Mouse (Mus musculus): Measurements from ENCODE around the gene H2al1h. TPM values are rescaled to one million over a fixed set of nuclear protein-coding genes. Genes with fewer than 3 reads are reported as not detected.
"Not testable (repeated sequence)": the region's sequence is repeated elsewhere in the genome, so short reads cannot be mapped to it uniquely, and the experiment has no call there.

Gene H2al1h
- polyA plus RNA-seq, 1 experiment from 2014 or later: not detected

DNA sequence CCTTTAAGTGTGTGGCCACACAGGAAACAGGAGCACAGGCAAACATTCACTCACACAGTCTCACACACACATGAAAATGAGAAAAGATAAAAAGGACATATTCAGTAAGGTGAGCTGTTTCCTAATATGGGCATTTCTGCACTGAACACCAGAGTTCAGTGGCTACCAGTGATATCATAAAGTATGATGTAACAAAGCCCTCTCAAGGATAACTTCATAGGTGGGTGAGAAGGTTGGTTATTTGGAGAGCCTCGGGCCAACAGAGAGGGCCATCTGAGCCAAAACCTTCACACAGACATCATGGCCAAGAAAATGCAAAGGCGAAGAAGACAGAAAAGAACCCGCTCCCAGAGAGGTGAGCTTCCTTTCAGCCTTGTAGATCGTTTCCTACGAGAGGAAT, 3.1 kb downstream of the H2al1h start, which contains the start of gene H2al1i:
Gene H2al1i (plus strand): TSS at position 301 of the 400 bp plus-strand sequence.
- ATAC-seq (replicated peaks; ENCODE audit: low FRiP score); H3K27me3 ChIP-seq: not testable (repeated sequence)
- WGBS: 60% methylated on average over 1 of the region's 5 CpGs

DNA sequence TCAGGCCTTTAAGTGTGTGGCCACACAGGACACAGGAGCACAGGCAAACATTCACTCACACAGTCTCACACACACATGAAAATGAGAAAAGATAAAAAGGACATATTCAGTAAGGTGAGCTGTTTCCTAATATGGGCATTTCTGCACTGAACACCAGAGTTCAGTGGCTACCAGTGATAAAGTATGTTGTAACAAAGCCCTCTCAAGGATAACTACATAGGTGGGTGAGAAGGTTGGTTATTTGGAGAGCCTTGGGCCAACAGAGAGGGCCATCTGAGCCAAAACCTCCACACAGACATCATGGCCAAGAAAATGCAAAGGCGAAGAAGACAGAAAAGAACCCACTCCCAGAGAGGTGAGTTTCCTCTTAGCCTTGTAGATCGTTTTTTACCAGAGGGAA, 6.2 kb downstream of the H2al1h start, which contains the start of gene H2al1j:
Gene H2al1j (plus strand): TSS at position 301 of the 400 bp plus-strand sequence.
- H3K4me3 ChIP-seq (replicated peaks); H3K9me3 ChIP-seq (replicated peaks); H3K4me2 ChIP-seq; H3K4me1 ChIP-seq; ATAC-seq (replicated peaks; ENCODE audit: low FRiP score); H3K27me3 ChIP-seq; H3K27ac ChIP-seq; H3K36me3 ChIP-seq; H3K9ac ChIP-seq: not testable (repeated sequence)
- 98% methylated on average over 2 of the region's 2 CpGs for WGBS

More for the DNA sequence above, 3.1 kb downstream of the H2al1h start, which contains the start of gene H2al1i:
- H3K4me2 ChIP-seq; H3K27ac ChIP-seq; H3K9ac ChIP-seq; H3K9me3 ChIP-seq (replicated peaks); H3K36me3 ChIP-seq; H3K4me1 ChIP-seq; H3K4me3 ChIP-seq (replicated peaks): not testable (repeated sequence)

DNA sequence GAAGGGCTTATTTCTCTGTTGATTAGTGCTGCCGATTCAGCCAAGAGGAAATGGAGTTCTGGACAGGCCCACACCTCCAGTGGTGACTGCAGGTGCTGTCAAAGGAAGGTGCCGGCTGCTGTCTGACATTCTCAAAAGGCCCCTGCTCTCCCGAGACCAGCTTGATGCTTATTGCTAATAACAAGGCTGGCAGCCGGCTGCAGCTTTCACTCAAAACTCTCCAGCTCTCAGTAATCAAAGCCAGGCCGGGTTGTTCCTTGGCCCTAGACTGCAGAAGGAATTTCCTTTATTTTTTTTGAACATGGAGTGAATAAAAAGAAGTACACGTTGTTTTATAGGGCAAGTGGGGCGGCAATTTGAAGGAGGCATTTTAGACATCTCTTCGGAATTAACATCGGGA, 24.5 kb downstream of the H2al1h start:
- no peaks in the 10 kb centered on the region for H3K36me3 ChIP-seq
- 73% methylated on average over 9 of the region's 9 CpGs for WGBS
- no peaks in the 10 kb centered on the region for H3K9me3 ChIP-seq (replicated peaks)
- H3K4me3 ChIP-seq (replicated peaks): no peak overlapping the region
- peaks cover 22% of the 10 kb centered on the region for H3K27me3 ChIP-seq
- ATAC-seq (replicated peaks; ENCODE audit: low FRiP score): no peak
- no peaks in the 10 kb centered on the region for H3K4me1 ChIP-seq
- H3K4me2 ChIP-seq: no peak overlapping the region
- no peak overlapping the region for H3K9ac ChIP-seq
- no peak overlapping the region for H3K27ac ChIP-seq

DNA sequence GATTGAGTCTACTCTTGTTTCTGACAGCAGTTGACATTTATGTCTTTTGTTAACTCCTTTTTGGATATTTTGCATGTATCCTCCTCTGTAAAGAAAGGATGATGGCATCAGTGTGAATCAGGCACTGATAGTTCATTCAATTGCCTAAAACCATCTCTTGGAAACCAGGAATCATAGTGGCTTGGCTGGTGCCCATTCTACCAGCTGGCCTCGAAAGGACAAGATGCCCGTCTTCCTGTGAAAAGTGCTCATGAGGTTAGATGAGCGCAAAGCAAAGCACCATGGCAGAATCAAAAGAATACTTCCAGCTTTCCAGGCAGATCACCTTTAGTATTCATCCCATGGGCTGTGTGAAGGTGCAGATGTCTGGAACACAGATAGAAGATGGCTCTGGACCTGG, 25.5 kb downstream of the H2al1h start:
- 88% methylated on average over 3 of the region's 3 CpGs for WGBS
- H3K4me1 ChIP-seq: no peaks in the 10 kb centered on the region
- H3K9me3 ChIP-seq (replicated peaks): no peaks in the 10 kb centered on the region
- no peak overlapping the region for H3K27ac ChIP-seq
- H3K36me3 ChIP-seq: no peaks in the 10 kb centered on the region
- no peak overlapping the region for H3K4me3 ChIP-seq (replicated peaks)
- H3K9ac ChIP-seq: no peak overlapping the region
- H3K4me2 ChIP-seq: no peak overlapping the region
- H3K27me3 ChIP-seq: peaks cover 25% of the 10 kb centered on the region
- ATAC-seq (replicated peaks; ENCODE audit: low FRiP score): no peak

DNA sequence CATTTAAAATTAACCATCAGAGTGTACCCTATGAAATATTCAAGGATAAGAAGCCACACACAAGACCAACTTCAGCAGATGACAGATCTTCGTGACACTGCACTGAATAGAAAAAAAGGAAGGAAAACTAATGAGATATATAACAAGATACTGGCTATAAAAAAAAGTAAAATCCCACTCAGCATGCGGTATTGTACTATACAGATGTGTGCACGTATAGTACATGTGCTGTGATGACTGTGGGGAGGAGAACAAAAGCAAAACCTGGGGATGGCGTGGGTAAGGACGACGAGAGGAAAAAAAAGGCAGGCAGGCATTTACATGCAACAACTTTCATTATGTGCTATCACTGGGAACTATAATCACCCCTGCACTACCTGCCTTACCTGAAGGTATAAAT, 39.5 kb downstream of the H2al1h start:
- H3K4me2 ChIP-seq: no peak overlapping the region
- WGBS: 89% methylated on average over 6 of the region's 6 CpGs
- no peak overlapping the region for H3K9ac ChIP-seq
- no peak for ATAC-seq (replicated peaks; ENCODE audit: low FRiP score)
- H3K4me3 ChIP-seq (replicated peaks): no peak overlapping the region
- no peak overlapping the region for H3K27ac ChIP-seq
- H3K4me1 ChIP-seq: no peaks in the 10 kb centered on the region
- H3K9me3 ChIP-seq (replicated peaks): no peaks in the 10 kb centered on the region
- peaks cover 56% of the 10 kb centered on the region for H3K27me3 ChIP-seq
- H3K36me3 ChIP-seq: no peaks in the 10 kb centered on the region

DNA sequence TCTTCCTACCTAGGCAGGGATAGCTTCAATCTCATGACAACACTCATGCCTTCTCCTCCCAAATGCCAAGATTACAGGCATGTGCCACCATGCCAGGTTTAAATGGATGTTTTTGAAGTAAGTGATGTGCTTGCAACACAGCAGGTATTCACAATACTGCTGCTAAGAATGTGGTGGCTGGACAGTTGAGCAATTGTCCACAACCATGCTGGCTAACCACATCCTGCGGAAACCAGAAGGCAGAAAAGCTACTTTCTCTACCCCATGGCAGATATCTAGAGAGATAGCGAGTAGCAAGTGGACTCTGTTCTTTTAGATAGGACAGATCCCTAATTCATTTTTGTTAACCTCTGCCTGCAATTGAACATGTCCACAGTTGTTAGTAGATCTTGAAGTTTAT, 40.0 kb downstream of the H2al1h start:
- no peak overlapping the region for H3K27ac ChIP-seq
- no peaks in the 10 kb centered on the region for H3K4me1 ChIP-seq
- no peak for ATAC-seq (replicated peaks; ENCODE audit: low FRiP score)
- 88% methylated on average over 2 of the region's 2 CpGs for WGBS
- H3K4me3 ChIP-seq (replicated peaks): no peak overlapping the region
- H3K4me2 ChIP-seq: no peak overlapping the region
- H3K27me3 ChIP-seq: peaks cover 58% of the 10 kb centered on the region
- H3K36me3 ChIP-seq: no peaks in the 10 kb centered on the region
- no peaks in the 10 kb centered on the region for H3K9me3 ChIP-seq (replicated peaks)
- no peak overlapping the region for H3K9ac ChIP-seq

DNA sequence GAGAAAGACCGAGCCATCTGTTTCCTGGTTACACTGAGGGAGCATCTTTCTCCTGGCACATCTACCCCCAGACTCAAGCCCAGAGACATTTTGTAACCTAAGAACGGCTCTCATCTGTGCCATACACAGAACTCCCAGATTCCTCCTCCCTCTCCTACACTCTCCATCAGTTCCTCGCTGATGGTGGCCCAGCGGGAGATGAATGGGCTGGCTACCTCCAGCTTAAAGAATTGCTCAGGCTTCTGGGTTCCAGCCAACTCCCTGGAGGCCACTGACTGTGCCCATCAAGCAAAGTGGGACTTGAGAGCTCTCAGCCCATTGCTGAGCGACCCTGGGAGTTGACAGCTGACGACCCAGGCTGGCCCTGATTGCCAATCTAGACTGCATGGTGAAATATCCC, 42.6 kb downstream of the H2al1h start:
- H3K4me1 ChIP-seq: no peaks in the 10 kb centered on the region
- no peak overlapping the region for H3K9ac ChIP-seq
- ATAC-seq (replicated peaks; ENCODE audit: low FRiP score): no peak
- no peaks in the 10 kb centered on the region for H3K36me3 ChIP-seq
- no peaks in the 10 kb centered on the region for H3K9me3 ChIP-seq (replicated peaks)
- H3K27me3 ChIP-seq: peaks cover 51% of the 10 kb centered on the region
- WGBS: 71% methylated on average over 6 of the region's 6 CpGs
- H3K4me3 ChIP-seq (replicated peaks): no peak overlapping the region
- H3K4me2 ChIP-seq: no peak overlapping the region
- no peak overlapping the region for H3K27ac ChIP-seq

DNA sequence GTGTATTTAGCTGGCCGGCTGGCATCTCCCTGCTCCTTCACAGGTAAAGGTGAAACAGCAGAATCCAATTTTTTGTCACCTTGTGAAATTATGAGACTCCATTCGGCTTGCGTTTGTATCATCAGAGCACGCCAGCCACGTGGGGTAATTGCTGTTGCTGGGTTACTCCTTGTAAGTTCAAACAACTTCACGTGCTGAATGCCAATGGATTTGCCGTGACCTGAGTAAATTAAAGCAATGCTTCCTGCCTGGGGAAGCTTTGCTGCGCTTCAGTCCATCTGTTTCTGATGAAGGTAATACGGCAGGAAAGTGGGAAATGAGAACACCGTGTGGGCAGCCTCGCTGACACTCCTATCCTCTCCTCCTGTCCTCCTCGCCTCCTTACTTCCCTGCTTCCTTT, 43.9 kb downstream of the H2al1h start:
- no peaks in the 10 kb centered on the region for H3K4me1 ChIP-seq
- 67% methylated on average over 12 of the region's 12 CpGs for WGBS
- no peak overlapping the region for H3K4me3 ChIP-seq (replicated peaks)
- H3K36me3 ChIP-seq: no peaks in the 10 kb centered on the region
- H3K4me2 ChIP-seq: no peak overlapping the region
- H3K9ac ChIP-seq: no peak overlapping the region
- no peak for ATAC-seq (replicated peaks; ENCODE audit: low FRiP score)
- H3K27ac ChIP-seq: no peak overlapping the region
- peaks cover 49% of the 10 kb centered on the region for H3K27me3 ChIP-seq
- H3K9me3 ChIP-seq (replicated peaks): no peaks in the 10 kb centered on the region

Other genes starting within 250 kb of the H2al1h start
- gene H2al1a, start 22.2 kb upstream of the H2al1h start, polyA plus RNA-seq (2015; fragmentation: Nextera tagmentation; extraction: Ambion mirVana): not detected in 2 replicates
- gene H2al1b, start 19.1 kb upstream of the H2al1h start, polyA plus RNA-seq (2015; fragmentation: Nextera tagmentation; extraction: Ambion mirVana): not detected in 2 replicates
- gene H2al1c, start 15.8 kb upstream of the H2al1h start, polyA plus RNA-seq (2015; fragmentation: Nextera tagmentation; extraction: Ambion mirVana): not detected in 2 replicates
- gene H2al1d, start 12.7 kb upstream of the H2al1h start, polyA plus RNA-seq (2015; fragmentation: Nextera tagmentation; extraction: Ambion mirVana): not detected in 2 replicates
- gene H2al1e, start 9.6 kb upstream of the H2al1h start, polyA plus RNA-seq (2015; fragmentation: Nextera tagmentation; extraction: Ambion mirVana): not detected in 2 replicates
- not detected in 2 replicates for gene H2al1f, start 6.3 kb upstream of the H2al1h start, polyA plus RNA-seq (2015; fragmentation: Nextera tagmentation; extraction: Ambion mirVana)
- gene H2al1g, start 3.2 kb upstream of the H2al1h start, polyA plus RNA-seq (2015; fragmentation: Nextera tagmentation; extraction: Ambion mirVana): not detected in 2 replicates
- gene H2al1i, start 3.2 kb downstream of the H2al1h start, polyA plus RNA-seq (2015; fragmentation: Nextera tagmentation; extraction: Ambion mirVana): not detected in 2 replicates
- gene H2al1j, start 6.3 kb downstream of the H2al1h start, polyA plus RNA-seq (2015; fragmentation: Nextera tagmentation; extraction: Ambion mirVana): not detected in 2 replicates